Mouse (Mus musculus) stomach, postnatal 0 days (tissue): ENCODE results near the gene Ndufc1. TPM values are rescaled to one million over a fixed set of nuclear protein-coding genes. Genes with fewer than 3 reads are reported as not detected.
A peak's percentile ranks its signal among the peaks of the same experiment; 100 is the strongest.

Experiments
- ATAC-seq: fragments of 200-750 bp; cut with Nextera tagmentation; 2 replicates; pipeline ENCODE4 v1.8.0; 2017; ENCODE audit not compliant: low FRiP score, low TSS enrichment
- DNase-seq: peaks from one replicate; pipeline ENCODE4 v3.0.0-alpha.2; 2016; ENCODE audit warnings: low spot score
- H3K27ac ChIP-seq: fragments of 300-500 bp; sonication (generic); replicated peaks from 2 replicates; pipeline ENCODE4 v1.5.1; 2014; ENCODE audit warnings: mild to moderate bottlenecking, control low read depth
- H3K27me3 ChIP-seq: fragments of 300-500 bp; sonication (generic); 2 replicates; pipeline ENCODE4 v1.6.1; 2014; ENCODE audit warnings: low read length; ENCODE audit not compliant: control insufficient read depth, insufficient read depth
- H3K36me3 ChIP-seq: fragments of 300-500 bp; sonication (generic); 2 replicates; pipeline ENCODE4 v1.6.1; 2014; ENCODE audit warnings: low read length, mixed read lengths; ENCODE audit not compliant: control insufficient read depth, insufficient read depth
- H3K4me1 ChIP-seq: fragments of 300-500 bp; sonication (generic); replicated peaks from 2 replicates; pipeline ENCODE4 v1.6.1; 2014; ENCODE audit warnings: antibody characterized with exemption; ENCODE audit not compliant: control insufficient read depth, insufficient read depth
- H3K4me2 ChIP-seq: fragments of 300-500 bp; sonication (generic); replicated peaks from 2 replicates; pipeline ENCODE4 v1.6.1; 2014; ENCODE audit warnings: low read depth, mild to moderate bottlenecking, control low read depth, moderate library complexity
- H3K4me3 ChIP-seq: fragments of 300-500 bp; sonication (generic); 2 replicates; pipeline ENCODE4 v1.5.1; 2014; ENCODE audit warnings: low read depth, low read length, control low read depth
- H3K9ac ChIP-seq: fragments of 300-500 bp; sonication (generic); 2 replicates; pipeline ENCODE4 v1.6.1; 2014; ENCODE audit warnings: mild to moderate bottlenecking, low read length, control low read depth, mixed read lengths
- H3K9me3 ChIP-seq: fragments of 300-500 bp; sonication (generic); 2 replicates; pipeline ENCODE4 v1.6.1; 2016; ENCODE audit warnings: low read length; ENCODE audit not compliant: control insufficient read depth
- CTCF ChIP-seq: IDR thresholded peaks from 2 replicates; pipeline ENCODE4 v1.5.1; 2016; ENCODE audit warnings: antibody characterized with exemption, low read depth, mild to moderate bottlenecking, moderate library complexity
- EP300 ChIP-seq: optimal IDR thresholded peaks from 2 replicates; pipeline ENCODE3; 2016; ENCODE audit warnings: antibody characterized with exemption
- WGBS: fragments of 180-500 bp; shearing (Covaris S2); extraction: QIAGEN DNeasy Blood & Tissue Kit; methylation state at CpG from one replicate; pipeline ENCODE4 v1.1.7; 2014; 5-methylcytosine and 5-hydroxymethylcytosine counted together
- polyA plus RNA-seq: library from polyadenylated mRNA; unstranded; fragments of >200 nt; fragmentation: Nextera tagmentation; extraction: Ambion mirVana; gene quantifications from 2 replicates; pipeline ENCODE4 v1.2.1, GENCODE M21; 2015

The Ndufc1 gene
- polyA plus RNA-seq, 1 experiment from 2014 or later, result 979 TPM

- no peak overlapping the region for H3K4me3 ChIP-seq
- no peak for ATAC-seq
- no peak overlapping the region for H3K4me2 ChIP-seq
- no peak overlapping the region for H3K9ac ChIP-seq
- TF ChIP-seq CTCF, result no peak
- no peak for TF ChIP-seq EP300
- DNase-seq, result no peak
- no peaks in the 10 kb centered on the region for H3K9me3 ChIP-seq
- no peak overlapping the region for H3K27ac ChIP-seq
- H3K4me1 ChIP-seq, result no peaks in the 10 kb centered on the region; the same call in 1 of the 2 replicates
- no peaks in the 10 kb centered on the region for H3K27me3 ChIP-seq
- WGBS, result 52% methylated on average over 4 of the region's 4 CpGs
- peaks cover under 1% of the 10 kb centered on the region; the same call in 1 of the 2 replicates for H3K36me3 ChIP-seq
These were observed 9.3 kb downstream of the Ndufc1 start for GRCm38 (mm10) chr3:51399531-51399930.

- Histone ChIP-seq H3K9ac (no peak overlapping the region), H3K36me3 (no peaks in the 10 kb centered on the region), H3K27ac (no peak overlapping the region), H3K4me3 (no peak overlapping the region), H3K4me1 (no peaks in the 10 kb centered on the region; the same call in 1 of the 2 replicates), H3K9me3 (no peaks in the 10 kb centered on the region), H3K27me3 (no peaks in the 10 kb centered on the region), H3K4me2 (no peak overlapping the region)
- no peak for TF ChIP-seq EP300
- ATAC-seq (no peak), DNase-seq (no peak)
- 26% methylated on average over 3 of the region's 3 CpGs for WGBS
These were observed 10.1 kb downstream of the Ndufc1 start for GRCm38 (mm10) chr3:51398667-51399066.

GRCm38 (mm10) chr3:51397700-51398299 lies 11.0 kb downstream of the Ndufc1 start:
- H3K9me3 ChIP-seq, result no peaks in the 10 kb centered on the region
- ATAC-seq (no peak), DNase-seq (no peak)
- no peak overlapping the region for H3K9ac ChIP-seq
- H3K36me3 ChIP-seq, result no peaks in the 10 kb centered on the region
- no peak overlapping the region for H3K27ac ChIP-seq
- WGBS, result 69% methylated on average over 15 of the region's 15 CpGs
- no peak overlapping the region for H3K4me2 ChIP-seq
- no peak overlapping the region for H3K4me3 ChIP-seq
- H3K4me1 ChIP-seq, result no peaks in the 10 kb centered on the region; the same call in 1 of the 2 replicates
- TF ChIP-seq EP300 (no peak), CTCF (no peak)
- H3K27me3 ChIP-seq, result no peaks in the 10 kb centered on the region

GRCm38 (mm10) chr3:51396219-51397068 lies 12.3 kb downstream of the Ndufc1 start, which contains the start of gene Mgarp:
Mgarp (minus strand) TSS chr3:51396738.
- Histone ChIP-seq H3K4me2 (peak within 1 kb of the TSS; percentile 78), H3K9me3 (no peaks in the 10 kb centered on the region), H3K27ac (no peak within 1 kb of the TSS), H3K4me3 (peak within 1 kb of the TSS; percentile 56), H3K36me3 (no peaks in the 10 kb centered on the region), H3K9ac (peak within 1 kb of the TSS; percentile 54), H3K27me3 (no peaks in the 10 kb centered on the region), H3K4me1 (no peaks in the 10 kb centered on the region; the same call in 1 of the 2 replicates)
- ATAC-seq (peak; percentile 77), DNase-seq (peak; percentile 58)
- TF ChIP-seq CTCF, result peak; percentile 61
- no peak for TF ChIP-seq EP300
- 3% methylated on average over 41 of the region's 41 CpGs for WGBS

- H3K4me2 ChIP-seq, result no peak overlapping the region
- no peaks in the 10 kb centered on the region for H3K36me3 ChIP-seq
- no peak for TF ChIP-seq CTCF
- TF ChIP-seq EP300, result no peak
- H3K4me1 ChIP-seq, result no peaks in the 10 kb centered on the region; the same call in 1 of the 2 replicates
- no peak overlapping the region for H3K9ac ChIP-seq
- no peak overlapping the region for H3K27ac ChIP-seq
- no peaks in the 10 kb centered on the region for H3K27me3 ChIP-seq
- no peaks in the 10 kb centered on the region for H3K9me3 ChIP-seq
- DNase-seq (no peak), ATAC-seq (no peak)
- 52% methylated on average over 19 of the region's 19 CpGs for WGBS
- H3K4me3 ChIP-seq, result no peak overlapping the region
These were observed 13.2 kb downstream of the Ndufc1 start for GRCm38 (mm10) chr3:51395461-51396145.
